Mouse (Mus musculus) adipose tissue, adult 10 weeks (tissue): Measurements from ENCODE around the gene Catsperg2. TPM values are rescaled to one million over a fixed set of nuclear protein-coding genes. Genes with fewer than 3 reads are reported as not detected.

Experiments
- polyA plus RNA-seq: library from polyadenylated mRNA; stranded (reverse); fragments of 350-450 nt; fragmentation: Illumina TruSeq; extraction: RNeasy Lipid Tissue Mini Kit (QIAGEN cat#74804); gene quantifications from one replicate; pipeline ENCODE4 v1.2.3, GENCODE M21; 2014; ENCODE audit warnings: low read depth, low replicate concordance

The Catsperg2 gene
- 2.0 TPM for polyA plus RNA-seq

DNA sequence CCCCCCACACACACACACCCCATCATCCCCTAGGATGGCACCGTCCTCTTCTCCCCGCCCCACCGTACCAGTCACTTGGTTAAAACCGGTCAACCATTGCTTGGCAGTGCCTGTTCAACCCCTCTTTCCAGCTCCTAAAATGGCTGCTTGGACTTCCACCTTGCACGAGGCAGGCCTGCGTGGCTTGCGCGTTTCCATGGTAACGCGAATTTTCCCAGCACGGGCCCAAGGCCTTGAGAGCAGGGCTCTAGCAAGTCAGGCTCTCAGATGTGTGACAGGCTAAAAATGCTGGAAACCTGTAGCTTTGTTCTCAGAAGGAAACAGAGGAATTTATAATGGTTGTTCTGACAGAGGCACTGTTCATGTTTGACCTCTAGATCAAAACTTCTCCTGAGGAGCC lies at the start of gene Catsperg2:
Gene Catsperg2 (minus strand): TSS at position 173 of the 400 bp plus-strand sequence.

DNA sequence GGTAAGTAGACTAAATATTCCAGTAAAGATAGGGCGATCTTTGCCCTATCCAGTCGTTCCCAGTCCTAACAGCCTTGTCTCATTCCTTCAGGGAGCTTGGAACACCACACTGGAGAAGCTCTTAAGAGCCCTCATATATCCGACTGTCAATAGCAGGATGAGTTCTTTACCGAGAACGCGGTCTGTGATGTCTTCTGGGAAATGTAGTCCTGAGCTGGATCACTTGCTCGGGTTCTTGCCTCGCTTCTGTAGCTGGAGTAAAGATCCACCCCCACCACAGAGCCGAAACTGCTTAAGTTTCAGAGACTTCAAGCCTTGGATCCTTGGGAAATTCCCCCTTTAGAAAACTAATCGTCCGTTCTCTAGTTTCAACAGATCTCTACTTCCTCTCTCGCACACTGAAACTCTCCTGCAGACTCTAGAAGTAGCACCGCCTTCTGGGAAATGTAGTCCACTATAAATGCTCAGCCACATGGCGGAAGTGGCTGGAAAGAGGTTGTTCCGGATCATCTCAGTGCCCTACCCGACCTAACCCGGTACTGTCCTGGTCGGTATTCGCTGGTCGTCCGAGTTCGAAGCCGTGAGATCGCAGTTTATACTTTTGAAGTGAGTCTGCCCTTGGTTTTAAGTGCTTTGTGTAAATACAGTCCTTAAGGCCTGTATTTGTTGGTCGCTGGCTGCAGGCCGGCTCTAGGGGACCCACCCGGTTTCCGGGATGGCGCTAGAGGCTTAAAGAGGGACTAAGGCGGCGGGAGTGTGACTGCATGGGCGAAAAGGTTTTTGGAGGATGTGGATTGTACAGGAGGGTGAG lies 41.5 kb upstream of the Catsperg2 start, which contains the start of gene Zfp84:
Gene Zfp84 (plus strand): TSS at position 463 of the 811 bp plus-strand sequence.

Other genes with a start within 250 kb of the Catsperg2 start
- 23.1 TPM for gene Sipa1l3, start 208.4 kb downstream of the Catsperg2 start, polyA plus RNA-seq
- gene Zfp84, start 41.5 kb upstream of the Catsperg2 start, polyA plus RNA-seq, result 6.0 TPM
- gene Zfp30, start 57.0 kb upstream of the Catsperg2 start, polyA plus RNA-seq, result 1.7 TPM
- gene Zfp790, start 89.1 kb upstream of the Catsperg2 start, polyA plus RNA-seq, result 8.4 TPM
- gene Zfp940, start 126.6 kb upstream of the Catsperg2 start, polyA plus RNA-seq, result 0.72 TPM
- 6.2 TPM for gene Zfp420, start 132.9 kb upstream of the Catsperg2 start, polyA plus RNA-seq
- gene Zfp27, start 179.5 kb upstream of the Catsperg2 start, polyA plus RNA-seq, result 5.0 TPM
- 5.9 TPM for gene Zfp383, start 181.2 kb upstream of the Catsperg2 start, polyA plus RNA-seq
- 7.3 TPM for gene Zfp74, start 227.1 kb upstream of the Catsperg2 start, polyA plus RNA-seq